Mouse (Mus musculus): Measurements from ENCODE around the gene Ndufaf2. TPM values are rescaled to one million over a fixed set of nuclear protein-coding genes. Genes with fewer than 3 reads are reported as not detected.

The Ndufaf2 gene
- total and polyA plus RNA-seq, 3 experiments, result 12.4 to 28.8 (median 23.3) TPM

GRCm38 (mm10) chr13:107983231-107983847 lies 175.1 kb downstream of the Ndufaf2 start:
- no peak for DNase-seq
- Histone ChIP-seq H3K79me2 (replicated peaks; ENCODE audit: control insufficient read depth, insufficient read depth, low read length) (no peaks in the 10 kb centered on the region), H3K27me3 (ENCODE audit: control insufficient read depth, insufficient read depth, low read length) (no peaks in the 10 kb centered on the region), H3K4me1 (ENCODE audit: control insufficient read depth, insufficient read depth, low read length) (no peaks in the 10 kb centered on the region), H3K9ac (ENCODE audit: low read depth, low read length) (no peak overlapping the region), H3K36me3 (ENCODE audit: control insufficient read depth, insufficient read depth, low read length) (no peaks in the 10 kb centered on the region), H3K27ac (no peak overlapping the region), H3K4me3 (no peak overlapping the region)
- no peak for TF ChIP-seq CTCF (IDR thresholded peaks at IDR 0.05)
- no peak for TF ChIP-seq POLR2A (IDR thresholded peaks at IDR 0.05; ENCODE audit: insufficient read depth, low read depth, low read length)
- TF ChIP-seq EP300 (IDR thresholded peaks at IDR 0.05; ENCODE audit: insufficient read depth, low read depth, low read length), result no peak
- intact Hi-C loops (cut with DNase I), result no loop called here
- WGBS, result 85% methylated on average over 6 of the region's 6 CpGs

GRCm38 (mm10) chr13:107979461-107979860 lies 179.0 kb downstream of the Ndufaf2 start:
- no peak overlapping the region for H3K9ac ChIP-seq (ENCODE audit: low read depth, low read length)
- no peaks in the 10 kb centered on the region for H3K36me3 ChIP-seq (ENCODE audit: control insufficient read depth, insufficient read depth, low read length)
- no peaks in the 10 kb centered on the region for H3K4me1 ChIP-seq (ENCODE audit: control insufficient read depth, insufficient read depth, low read length)
- DNase-seq, result no peak
- intact Hi-C loops (cut with DNase I), result no loop called here
- whole genome bisulfite sequencing, result 95% methylated on average over 6 of the region's 6 CpGs
- H3K79me2 ChIP-seq (replicated peaks; ENCODE audit: control insufficient read depth, insufficient read depth, low read length), result no peaks in the 10 kb centered on the region
- H3K4me3 ChIP-seq, result no peak overlapping the region
- H3K27ac ChIP-seq, result no peak overlapping the region
- H3K27me3 ChIP-seq (ENCODE audit: control insufficient read depth, insufficient read depth, low read length), result no peaks in the 10 kb centered on the region
- TF ChIP-seq POLR2A (IDR thresholded peaks at IDR 0.05; ENCODE audit: insufficient read depth, low read depth, low read length), result no peak
- no peak for TF ChIP-seq EP300 (IDR thresholded peaks at IDR 0.05; ENCODE audit: insufficient read depth, low read depth, low read length)
- no peak for TF ChIP-seq CTCF (IDR thresholded peaks at IDR 0.05)

DNA sequence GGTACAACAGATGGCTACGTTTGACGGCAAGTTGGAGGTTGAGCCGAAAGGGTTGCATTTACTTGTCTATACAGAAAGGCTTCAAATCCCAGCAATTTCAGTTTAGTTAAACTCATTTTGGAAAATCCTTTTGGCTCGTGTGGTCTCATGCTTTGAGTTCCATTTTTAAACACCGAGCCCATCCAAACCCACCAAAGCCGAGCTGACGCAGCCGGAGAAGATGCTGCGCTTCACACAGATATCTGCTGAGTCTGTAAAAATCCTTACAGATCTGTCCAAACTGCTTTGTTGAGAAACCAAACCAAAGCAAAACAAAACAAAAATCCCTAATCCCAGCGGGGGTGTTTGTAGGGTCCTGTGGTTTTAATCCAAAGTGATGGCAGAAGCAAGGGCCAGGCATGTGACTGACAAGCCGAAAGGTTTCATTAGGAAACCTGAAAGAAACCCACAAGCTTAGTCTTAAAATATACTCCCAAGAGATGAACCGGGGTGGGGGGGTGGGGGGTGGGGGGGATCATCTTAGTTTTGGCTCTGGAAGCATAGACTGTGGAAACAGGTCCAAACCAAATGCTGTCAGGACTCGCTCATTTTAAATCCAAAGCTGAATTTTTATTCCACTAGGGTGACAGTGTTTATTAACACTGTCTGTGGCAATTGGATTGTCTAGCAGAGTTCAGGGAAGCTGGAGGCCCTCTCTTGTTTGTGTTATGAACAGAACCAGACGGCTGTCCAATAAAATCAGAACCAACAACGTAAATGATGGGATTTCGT lies 181.4 kb downstream of the Ndufaf2 start:
- TF ChIP-seq CTCF (IDR thresholded peaks at IDR 0.05) (no peak), POLR2A (IDR thresholded peaks at IDR 0.05; ENCODE audit: insufficient read depth, low read depth, low read length) (no peak)
- Histone ChIP-seq H3K27ac (no peak overlapping the region), H3K4me1 (ENCODE audit: control insufficient read depth, insufficient read depth, low read length) (no peaks in the 10 kb centered on the region), H3K36me3 (ENCODE audit: control insufficient read depth, insufficient read depth, low read length) (no peaks in the 10 kb centered on the region), H3K79me2 (replicated peaks; ENCODE audit: control insufficient read depth, insufficient read depth, low read length) (no peaks in the 10 kb centered on the region), H3K27me3 (ENCODE audit: control insufficient read depth, insufficient read depth, low read length) (no peaks in the 10 kb centered on the region), H3K9ac (ENCODE audit: low read depth, low read length) (no peak overlapping the region), H3K4me3 (no peak overlapping the region)
- intact Hi-C loops (cut with DNase I), result no loop called here
- 88% methylated on average over 16 of the region's 16 CpGs for WGBS
- no peak for DNase-seq

DNA sequence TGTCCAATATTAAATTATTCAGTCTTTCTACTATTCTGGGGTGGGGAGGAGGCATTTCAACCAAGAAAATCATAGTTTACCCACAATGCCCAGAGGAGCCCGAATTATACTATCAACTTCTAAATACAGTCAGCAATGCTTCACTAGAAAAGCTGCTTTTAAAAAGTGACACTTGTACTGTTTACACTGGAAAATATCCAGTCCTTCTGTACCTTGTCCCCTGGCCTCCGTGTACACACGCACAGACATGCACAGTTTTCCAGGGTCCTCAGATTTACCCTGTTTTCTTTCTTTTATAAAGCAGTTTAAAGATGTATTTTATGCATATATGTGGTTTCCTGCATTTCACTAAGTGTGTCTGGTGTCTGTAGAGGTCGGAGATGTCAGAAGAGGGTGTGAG lies 186.0 kb downstream of the Ndufaf2 start:
- H3K4me3 ChIP-seq, result no peak overlapping the region
- no peak for DNase-seq
- intact Hi-C loops (cut with DNase I), result no loop called here
- H3K27me3 ChIP-seq (ENCODE audit: control insufficient read depth, insufficient read depth, low read length), result no peaks in the 10 kb centered on the region
- H3K27ac ChIP-seq, result no peak overlapping the region
- peaks cover 2% of the 10 kb centered on the region for H3K4me1 ChIP-seq (ENCODE audit: control insufficient read depth, insufficient read depth, low read length)
- no peaks in the 10 kb centered on the region for H3K36me3 ChIP-seq (ENCODE audit: control insufficient read depth, insufficient read depth, low read length)
- 66% methylated on average over 4 of the region's 4 CpGs for WGBS
- H3K9ac ChIP-seq (ENCODE audit: low read depth, low read length), result no peak overlapping the region
- no peaks in the 10 kb centered on the region for H3K79me2 ChIP-seq (replicated peaks; ENCODE audit: control insufficient read depth, insufficient read depth, low read length)
- TF ChIP-seq EP300 (IDR thresholded peaks at IDR 0.05; ENCODE audit: insufficient read depth, low read depth, low read length) (no peak), CTCF (IDR thresholded peaks at IDR 0.05) (no peak), POLR2A (IDR thresholded peaks at IDR 0.05; ENCODE audit: insufficient read depth, low read depth, low read length) (no peak)

DNA sequence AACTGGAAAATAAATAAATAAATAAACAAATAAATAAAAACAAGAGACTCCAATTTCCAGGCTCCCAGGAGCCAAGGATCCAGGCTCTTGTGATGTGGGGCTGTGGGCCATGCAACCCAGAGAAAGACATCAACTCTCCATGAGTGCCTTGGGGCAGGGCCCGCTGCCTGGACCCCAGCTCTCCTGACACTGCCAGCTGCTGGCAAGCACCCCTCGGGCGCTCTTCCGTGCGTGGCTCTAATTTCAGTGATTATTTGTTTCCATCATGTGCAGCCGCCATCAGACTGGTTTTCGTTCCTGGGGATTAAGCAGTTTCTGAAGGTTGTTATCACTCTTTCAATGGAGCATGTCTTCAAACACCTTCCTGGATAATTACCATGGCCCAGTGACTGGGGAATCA lies 186.6 kb downstream of the Ndufaf2 start:
- Histone ChIP-seq H3K36me3 (ENCODE audit: control insufficient read depth, insufficient read depth, low read length) (no peaks in the 10 kb centered on the region), H3K27me3 (ENCODE audit: control insufficient read depth, insufficient read depth, low read length) (no peaks in the 10 kb centered on the region), H3K9ac (ENCODE audit: low read depth, low read length) (no peak overlapping the region), H3K79me2 (replicated peaks; ENCODE audit: control insufficient read depth, insufficient read depth, low read length) (no peaks in the 10 kb centered on the region), H3K4me1 (ENCODE audit: control insufficient read depth, insufficient read depth, low read length) (peaks cover 2% of the 10 kb centered on the region), H3K4me3 (no peak overlapping the region), H3K27ac (no peak overlapping the region)
- WGBS, result 73% methylated on average over 7 of the region's 7 CpGs
- no peak for DNase-seq
- intact Hi-C loops (cut with DNase I), result no loop called here
- TF ChIP-seq EP300 (IDR thresholded peaks at IDR 0.05; ENCODE audit: insufficient read depth, low read depth, low read length) (no peak), POLR2A (IDR thresholded peaks at IDR 0.05; ENCODE audit: insufficient read depth, low read depth, low read length) (no peak), CTCF (IDR thresholded peaks at IDR 0.05) (no peak)

- Histone ChIP-seq H3K27me3 (ENCODE audit: control insufficient read depth, insufficient read depth, low read length) (no peaks in the 10 kb centered on the region), H3K27ac (no peak overlapping the region), H3K79me2 (replicated peaks; ENCODE audit: control insufficient read depth, insufficient read depth, low read length) (no peaks in the 10 kb centered on the region), H3K9ac (ENCODE audit: low read depth, low read length) (no peak overlapping the region), H3K4me1 (ENCODE audit: control insufficient read depth, insufficient read depth, low read length) (peaks cover 2% of the 10 kb centered on the region), H3K4me3 (no peak overlapping the region), H3K36me3 (ENCODE audit: control insufficient read depth, insufficient read depth, low read length) (no peaks in the 10 kb centered on the region)
- 61% methylated on average over 11 of the region's 11 CpGs for whole genome bisulfite sequencing
- no peak for DNase-seq
- no peak for TF ChIP-seq EP300 (IDR thresholded peaks at IDR 0.05; ENCODE audit: insufficient read depth, low read depth, low read length)
- TF ChIP-seq CTCF (IDR thresholded peaks at IDR 0.05), result no peak
- no peak for TF ChIP-seq POLR2A (IDR thresholded peaks at IDR 0.05; ENCODE audit: insufficient read depth, low read depth, low read length)
- intact Hi-C loops (cut with DNase I), result no loop called here
Observed at GRCm38 (mm10) chr13:107970422-107971142, 187.8 kb downstream of the Ndufaf2 start.

Data from heart, adult 2 months (tissue).